Mouse (Mus musculus): ENCODE measurements around the gene Slc43a2.

DNA sequence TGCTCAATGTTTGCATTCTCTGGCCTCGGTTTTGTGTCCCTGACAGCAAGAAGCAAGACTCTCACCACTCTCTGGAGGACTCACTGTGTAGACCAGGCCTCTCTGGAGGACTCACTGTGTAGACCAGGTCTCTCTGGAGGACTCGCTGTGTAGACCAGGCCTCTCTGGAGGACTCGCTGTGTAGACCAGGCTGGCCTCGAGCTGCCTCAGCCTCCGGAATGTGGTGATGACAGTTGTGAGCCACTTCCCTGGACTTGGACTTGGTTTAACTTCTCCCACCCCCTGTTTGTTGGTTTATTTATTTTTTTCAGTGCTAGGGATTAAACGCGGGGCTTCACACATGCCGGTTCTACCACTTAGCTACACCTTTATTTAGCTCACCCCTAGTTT, 5.5 kb downstream of the Slc43a2 start:
- no peak for TF ChIP-seq EP300 (IDR thresholded peaks at IDR 0.05)
- no peak for TF ChIP-seq CTCF (IDR thresholded peaks at IDR 0.05)

Measured in lung, postnatal 0 days (tissue).